Mouse (Mus musculus): ENCODE data around the gene Siah1b.
A peak's percentile ranks its signal among the peaks of the same experiment; 100 is the strongest.

The Siah1b gene

GRCm38 (mm10) chrX:164032526-164032925 is 43.8 kb downstream of the Siah1b start:
- DNase-seq (ENCODE audit: low spot score): no peak

- peak; percentile 93 for DNase-seq (ENCODE audit: low spot score)
Observed at GRCm38 (mm10) chrX:164027607-164028289, 48.5 kb downstream of the Siah1b start, which contains the start of gene Car5b. TSS of gene Car5b (minus strand) at chrX:164027997.

Data from lung, postnatal 25 days (tissue).